8 mouse cellular contexts compared by ENCODE assay signal in genomic region chr4:34686874-34687567, GRCm38 (mm10). TPM values are rescaled to one million over a fixed set of nuclear protein-coding genes. Genes with fewer than 3 reads are reported as not detected.
DNase-seq lines count a peak whose midpoint lies in the region; ATAC-seq and TF ChIP-seq lines count a peak whose summit lies in the region.

Gene Slc35a1, minus strand, starts transcription at chr4:34687438.

- H3K27me3 ChIP-seq in lung, postnatal 0 days (replicated peaks; ENCODE audit: insufficient read depth, low read length), result no peaks in the 10 kb centered on the region

- WGBS in lung, postnatal 0 days, result under 1% methylated on average over 49 of the region's 65 CpGs

- TF ChIP-seq CTCF in lung, postnatal 0 days (IDR thresholded peaks at IDR 0.05), result peak; percentile 24; the same call in 1 of the 2 replicates

- no peaks in the 10 kb centered on the region for H3K36me3 ChIP-seq in lung, postnatal 0 days (ENCODE audit: insufficient read depth, low read length)

- peak within 1 kb of the TSS; percentile 89 for H3K4me3 ChIP-seq in lung, postnatal 0 days (ENCODE audit: low read depth, low read length)

- peak; percentile 66 for DNase-seq in MEL-GATA-1-ER (ENCODE audit: extremely low read depth, low read depth)
- peak; percentile 94 for DNase-seq in cerebellum, adult 8-10 months
- peak; percentile 87 for DNase-seq in forelimb bud, embryonic 11.5 days (ENCODE audit: low read depth, low spot score)
- DNase-seq in layer of hippocampus, adult 9-11 months, result peak; percentile 94
- DNase-seq in lung, postnatal 0 days (ENCODE audit: low spot score), result peak; percentile 93
- peak; percentile 83 for DNase-seq in ovary, postnatal 14 days (ENCODE audit: low spot score)
- peak; percentile 96 for DNase-seq in thymus, postnatal 14 days

- H3K4me1 ChIP-seq in lung, postnatal 0 days (ENCODE audit: insufficient read depth, low read depth, low read length), result no peaks in the 10 kb centered on the region

- ATAC-seq in hematopoietic stem cell, adult 5-6 weeks (replicated peaks in 1 of 2; ENCODE audit: insufficient read depth in 1 of 2, low FRiP score in 2 of 2, low TSS enrichment in 1 of 2, low read depth in 1 of 2, poor library complexity in 2 of 2, severe bottlenecking in 2 of 2), result peak; percentile 97
- peak; percentile 98 for ATAC-seq in lung, postnatal 0 days

- no peak for TF ChIP-seq EP300 in lung, postnatal 0 days (IDR thresholded peaks at IDR 0.05)

- peak within 1 kb of the TSS; percentile 86 for H3K27ac ChIP-seq in lung, postnatal 0 days (ENCODE audit: low read length)

- peak within 1 kb of the TSS; percentile 76 for H3K9ac ChIP-seq in lung, postnatal 0 days (replicated peaks; ENCODE audit: low read depth)

- no peaks in the 10 kb centered on the region for H3K9me3 ChIP-seq in lung, postnatal 0 days (ENCODE audit: low read length)

- peak within 1 kb of the TSS; percentile 62 for H3K4me2 ChIP-seq in lung, postnatal 0 days (replicated peaks; ENCODE audit: low read depth, low read length)

RNA-seq across cellular contexts. Expression of gene Slc35a1, which starts in this region (rescaled TPM):
- total RNA-seq in hematopoietic stem cell, adult 5-6 weeks (2017), result 42.3 and 44.1 TPM in 2 replicates
- 26.5 and 38.0 TPM in 2 replicates for polyA plus RNA-seq in lung, postnatal 0 days (2015; fragmentation: Nextera tagmentation; extraction: Ambion mirVana)

Comparison
In these comparisons a context has a peak if more than half of its experiments do, and no peak if none do; other contexts are left out.
1. Peak in every context shown above with its lines: DNase-seq, ATAC-seq, H3K4me3 ChIP-seq and H3K27ac ChIP-seq.